Mouse (Mus musculus): ENCODE results near the gene Scn9a. TPM values are rescaled to one million over a fixed set of nuclear protein-coding genes. Genes with fewer than 3 reads are reported as not detected.

Gene Scn9a
- total and polyA plus RNA-seq, 2 experiments from 2014 or later: 6.3 to 14.7 TPM

GRCm38 (mm10) chr2:66464874-66465458, 169.8 kb downstream of the Scn9a start:
- H3K4me1 ChIP-seq (ENCODE audit: insufficient read depth): no peaks in the 10 kb centered on the region
- H3K4me2 ChIP-seq (ENCODE audit: low read depth): no peak overlapping the region
- H3K9me3 ChIP-seq (ENCODE audit: low read length): no peaks in the 10 kb centered on the region
- WGBS: 91% methylated on average over 2 of the region's 2 CpGs
- H3K27ac ChIP-seq (ENCODE audit: low read depth, low read length): no peak overlapping the region
- H3K36me3 ChIP-seq (ENCODE audit: insufficient read depth): no peaks in the 10 kb centered on the region
- no peaks in the 10 kb centered on the region for H3K27me3 ChIP-seq (ENCODE audit: insufficient read depth, low read length)
- no peak for DNase-seq
- no peak overlapping the region for H3K9ac ChIP-seq
- ATAC-seq: no peak
- no peak for TF ChIP-seq CTCF (IDR thresholded peaks at IDR 0.05; ENCODE audit: low read depth)
- no peak overlapping the region for H3K4me3 ChIP-seq (ENCODE audit: low read depth, low read length)

DNA sequence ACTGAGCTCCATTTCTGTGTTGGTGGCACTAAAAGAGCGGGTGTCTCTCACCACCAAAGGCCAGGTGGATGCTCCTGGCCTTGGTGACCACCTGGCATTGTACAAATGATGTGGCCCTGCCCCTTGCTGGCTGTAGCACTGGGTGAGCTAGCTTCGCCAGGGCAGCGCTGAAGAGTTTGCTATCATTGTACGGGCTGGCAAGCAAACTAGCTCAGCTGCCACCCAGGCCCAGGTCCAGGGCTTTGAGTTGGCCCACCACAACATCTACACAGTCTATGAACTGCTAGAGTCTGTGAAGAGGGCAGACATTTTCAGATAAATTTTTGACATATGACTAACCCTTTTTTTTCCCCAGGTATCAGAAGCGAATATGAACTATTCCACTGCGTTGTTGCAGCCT, 170.8 kb downstream of the Scn9a start:
- no peak for DNase-seq

GRCm38 (mm10) chr2:66462458-66462857, 172.3 kb downstream of the Scn9a start:
- no peak overlapping the region for H3K4me3 ChIP-seq (ENCODE audit: low read depth, low read length)
- no peak overlapping the region for H3K4me2 ChIP-seq (ENCODE audit: low read depth)
- no peaks in the 10 kb centered on the region for H3K4me1 ChIP-seq (ENCODE audit: insufficient read depth)
- no peak overlapping the region for H3K27ac ChIP-seq (ENCODE audit: low read depth, low read length)
- no peak for TF ChIP-seq CTCF (IDR thresholded peaks at IDR 0.05; ENCODE audit: low read depth)
- no peak overlapping the region for H3K9ac ChIP-seq
- no peaks in the 10 kb centered on the region for H3K9me3 ChIP-seq (ENCODE audit: low read length)
- no peaks in the 10 kb centered on the region for H3K27me3 ChIP-seq (ENCODE audit: insufficient read depth, low read length)
- ATAC-seq (no peak), DNase-seq (no peak)
- WGBS: 98% methylated on average over 1 of the region's 1 CpGs
- no peaks in the 10 kb centered on the region for H3K36me3 ChIP-seq (ENCODE audit: insufficient read depth)

More for the DNA sequence above, 170.8 kb downstream of the Scn9a start:
- Histone ChIP-seq H3K4me3 (ENCODE audit: low read depth, low read length) (no peak overlapping the region), H3K4me2 (ENCODE audit: low read depth) (no peak overlapping the region), H3K27me3 (ENCODE audit: insufficient read depth, low read length) (no peaks in the 10 kb centered on the region), H3K36me3 (ENCODE audit: insufficient read depth) (no peaks in the 10 kb centered on the region), H3K27ac (ENCODE audit: low read depth, low read length) (no peak overlapping the region), H3K9me3 (ENCODE audit: low read length) (no peaks in the 10 kb centered on the region), H3K4me1 (ENCODE audit: insufficient read depth) (no peaks in the 10 kb centered on the region), H3K9ac (no peak overlapping the region)
- TF ChIP-seq CTCF (IDR thresholded peaks at IDR 0.05; ENCODE audit: low read depth): no peak
- no peak for ATAC-seq
- 89% methylated on average over 6 of the region's 6 CpGs for WGBS

DNA sequence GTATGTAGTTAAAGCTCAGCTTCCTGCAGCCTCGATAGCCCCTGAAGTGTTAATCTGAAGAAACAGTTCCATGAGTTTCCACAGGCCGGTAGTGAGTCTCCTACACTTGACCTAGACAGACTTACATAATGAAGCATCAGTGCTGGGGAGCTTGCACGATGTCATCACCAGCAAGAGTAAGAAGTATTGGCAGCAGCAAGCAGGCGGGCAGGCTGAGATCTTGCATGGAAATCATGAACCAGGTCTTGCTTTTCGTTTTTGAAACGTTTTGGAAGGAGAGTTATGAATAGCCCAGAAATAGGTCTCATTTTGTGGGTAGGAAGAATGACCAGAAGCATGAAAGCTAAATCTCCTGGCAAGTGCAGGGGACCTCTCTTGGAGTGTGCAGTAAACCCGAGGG, 194.1 kb downstream of the Scn9a start, which contains the start of gene Scn1a:
Gene Scn1a, minus strand, starts transcription at position 130 of the 400 bp plus-strand sequence.
- Histone ChIP-seq H3K4me2 (ENCODE audit: low read depth) (peak within 1 kb of the TSS; percentile 57), H3K36me3 (ENCODE audit: insufficient read depth) (no peaks in the 10 kb centered on the region), H3K27ac (ENCODE audit: low read depth, low read length) (no peak within 1 kb of the TSS), H3K9me3 (ENCODE audit: low read length) (no peaks in the 10 kb centered on the region), H3K4me3 (ENCODE audit: low read depth, low read length) (peak within 1 kb of the TSS; percentile 42), H3K4me1 (ENCODE audit: insufficient read depth) (no peaks in the 10 kb centered on the region), H3K9ac (peak within 1 kb of the TSS; percentile 46), H3K27me3 (ENCODE audit: insufficient read depth, low read length) (no peaks in the 10 kb centered on the region)
- DNase-seq (peak; percentile 33), ATAC-seq (peak; percentile 59)
- WGBS: 12% methylated on average over 7 of the region's 7 CpGs
- TF ChIP-seq CTCF (IDR thresholded peaks at IDR 0.05; ENCODE audit: low read depth): no peak

DNA sequence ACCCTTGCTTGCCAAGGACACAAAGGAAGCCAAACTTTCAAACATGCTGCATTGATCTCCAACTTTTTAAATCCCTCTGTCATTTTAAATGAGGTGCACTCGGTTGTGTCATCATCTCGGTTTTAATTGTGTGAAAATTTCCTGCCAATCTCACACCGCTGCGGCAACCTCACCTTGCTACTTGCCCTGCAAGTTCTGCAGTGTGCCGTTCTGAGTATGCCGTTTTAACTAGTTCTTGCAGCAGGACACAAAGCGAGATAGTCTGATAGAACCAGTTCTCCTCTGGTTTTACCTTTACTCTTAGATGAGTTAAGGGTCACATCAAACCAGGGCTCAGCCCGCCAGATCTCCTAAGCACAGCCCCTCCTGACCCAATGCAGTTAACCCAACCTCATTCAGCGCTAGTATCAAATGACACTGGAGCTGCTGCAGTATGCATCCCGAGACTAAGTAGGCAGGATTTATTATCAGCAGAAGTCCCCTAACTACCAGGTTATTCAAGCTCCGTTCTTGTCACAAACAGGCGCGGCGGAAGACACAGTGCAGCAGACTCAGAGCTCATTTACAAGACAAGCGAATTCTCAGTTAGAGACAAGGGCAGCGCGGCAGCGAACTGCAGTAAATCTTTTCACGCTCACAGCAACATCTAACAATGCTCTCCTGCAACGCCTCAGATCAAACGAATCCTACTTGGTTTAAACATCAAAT, 194.8 kb downstream of the Scn9a start:
- no peak for TF ChIP-seq CTCF (IDR thresholded peaks at IDR 0.05; ENCODE audit: low read depth)
- no peaks in the 10 kb centered on the region for H3K4me1 ChIP-seq (ENCODE audit: insufficient read depth)
- 6% methylated on average over 21 of the region's 21 CpGs for WGBS
- H3K4me3 ChIP-seq (ENCODE audit: low read depth, low read length): peak overlapping the region; percentile 42
- H3K36me3 ChIP-seq (ENCODE audit: insufficient read depth): no peaks in the 10 kb centered on the region
- peak overlapping the region; percentile 57 for H3K4me2 ChIP-seq (ENCODE audit: low read depth)
- no peaks in the 10 kb centered on the region for H3K9me3 ChIP-seq (ENCODE audit: low read length)
- ATAC-seq: peak; percentile 65
- peak overlapping the region; percentile 46 for H3K9ac ChIP-seq
- peak; percentile 72 for DNase-seq
- no peak overlapping the region for H3K27ac ChIP-seq (ENCODE audit: low read depth, low read length)
- H3K27me3 ChIP-seq (ENCODE audit: insufficient read depth, low read length): no peaks in the 10 kb centered on the region

DNA sequence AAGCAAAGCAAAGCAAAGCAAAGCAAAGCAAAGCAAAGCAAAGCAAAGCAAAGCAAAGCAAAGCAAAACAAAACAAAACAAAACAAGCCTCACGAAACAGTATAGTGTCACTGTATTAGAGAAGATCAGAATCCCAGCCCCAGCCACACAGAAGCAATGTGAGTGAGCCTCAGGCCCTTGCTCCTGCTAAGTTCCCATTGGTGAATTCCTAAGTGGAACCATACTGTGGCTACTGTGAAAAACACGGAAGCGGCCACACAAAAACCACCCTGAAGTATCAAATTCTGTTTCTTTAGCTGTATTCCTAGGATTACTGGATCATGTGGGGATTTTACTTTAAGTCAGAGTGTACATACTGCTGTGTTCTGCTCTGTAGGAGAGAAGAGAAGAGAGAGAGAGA, 198.5 kb downstream of the Scn9a start:
- no peak for TF ChIP-seq CTCF (IDR thresholded peaks at IDR 0.05; ENCODE audit: low read depth)
- ATAC-seq: no peak
- H3K27ac ChIP-seq (ENCODE audit: low read depth, low read length): no peak overlapping the region
- H3K9me3 ChIP-seq (ENCODE audit: low read length): no peaks in the 10 kb centered on the region
- H3K4me2 ChIP-seq (ENCODE audit: low read depth): no peak overlapping the region
- 59% methylated on average over 3 of the region's 3 CpGs for WGBS
- H3K4me3 ChIP-seq (ENCODE audit: low read depth, low read length): no peak overlapping the region
- H3K4me1 ChIP-seq (ENCODE audit: insufficient read depth): no peaks in the 10 kb centered on the region
- no peak overlapping the region for H3K9ac ChIP-seq
- no peaks in the 10 kb centered on the region for H3K36me3 ChIP-seq (ENCODE audit: insufficient read depth)
- H3K27me3 ChIP-seq (ENCODE audit: insufficient read depth, low read length): no peaks in the 10 kb centered on the region
- DNase-seq: no peak

Other genes starting within 250 kb of the Scn9a start
- gene Scn1a, start 194.1 kb downstream of the Scn9a start, total RNA-seq (2014; rRNA removed): 14.5 and 14.7 TPM in 2 replicates
- gene Scn1a, start 194.1 kb downstream of the Scn9a start, polyA plus RNA-seq (2015; fragmentation: Nextera tagmentation; extraction: Ambion mirVana): 7.8 and 13.1 TPM in 2 replicates
- gene Scn7a, start 150.0 kb upstream of the Scn9a start, total RNA-seq (2014; rRNA removed): 0.15 and 0.24 TPM in 2 replicates
- 0.04 and 0.08 TPM in 2 replicates for gene Scn7a, start 150.0 kb upstream of the Scn9a start, polyA plus RNA-seq (2015; fragmentation: Nextera tagmentation; extraction: Ambion mirVana)

Measured in forebrain, postnatal 0 days (tissue).